Mouse (Mus musculus) naive thymus-derived CD4-positive, alpha-beta T cell, adult 2 months (primary cell): ENCODE results near the gene Sh3pxd2a.

Source experiments
- DNase-seq: peaks from one replicate; pipeline ENCODE4 v3.0.0-alpha.2; 2011; ENCODE audit warnings: low read depth

Sh3pxd2a gene

GRCm38 (mm10) chr19:47230082-47230481 lies 234.1 kb downstream of the Sh3pxd2a start:
- DNase-seq = no peak

DNA sequence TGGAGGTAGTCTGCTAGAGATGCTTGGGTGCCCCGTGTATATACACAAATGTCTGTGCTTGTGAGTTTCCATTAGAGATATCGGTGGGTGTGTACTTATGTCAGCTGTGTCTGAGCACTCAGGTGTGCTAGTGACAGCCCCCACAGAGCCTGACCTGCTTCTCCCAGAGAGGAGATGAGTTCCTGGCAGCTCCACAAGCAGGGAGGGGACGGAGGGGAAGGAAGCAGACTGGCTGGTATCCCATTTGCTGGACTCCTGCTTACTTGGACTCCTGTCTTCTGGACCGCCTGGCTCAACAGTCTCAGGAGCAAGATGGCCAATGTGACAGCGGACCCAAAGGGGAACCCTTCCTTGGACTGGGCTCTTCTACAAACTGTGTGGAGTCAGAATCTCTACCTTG lies 234.7 kb downstream of the Sh3pxd2a start:
- DNase-seq = no peak

- DNase-seq = no peak
Observed at GRCm38 (mm10) chr19:47228725-47229252, 235.4 kb downstream of the Sh3pxd2a start.

- no peak for DNase-seq
Observed at GRCm38 (mm10) chr19:47225791-47226190, 238.4 kb downstream of the Sh3pxd2a start.

DNA sequence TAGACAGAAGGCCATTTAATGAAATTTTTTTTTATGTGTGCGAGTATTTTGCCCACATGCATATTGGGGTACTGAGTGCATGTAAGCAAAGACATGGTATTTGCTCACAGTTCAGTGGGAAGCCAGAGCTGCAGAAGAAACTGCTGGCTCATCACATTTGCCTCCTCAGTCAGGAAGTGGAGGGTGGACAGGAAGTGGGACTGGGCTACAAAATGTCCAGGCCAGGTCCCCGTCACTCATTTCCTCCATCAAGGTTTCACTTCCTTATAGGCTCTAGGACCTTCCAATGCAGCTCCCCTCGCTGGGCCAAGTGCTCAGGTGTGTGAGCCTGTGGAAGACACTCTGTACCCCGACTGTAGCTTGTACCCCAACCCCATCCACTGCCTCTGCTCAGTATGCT lies 239.5 kb downstream of the Sh3pxd2a start:
- no peak for DNase-seq

DNA sequence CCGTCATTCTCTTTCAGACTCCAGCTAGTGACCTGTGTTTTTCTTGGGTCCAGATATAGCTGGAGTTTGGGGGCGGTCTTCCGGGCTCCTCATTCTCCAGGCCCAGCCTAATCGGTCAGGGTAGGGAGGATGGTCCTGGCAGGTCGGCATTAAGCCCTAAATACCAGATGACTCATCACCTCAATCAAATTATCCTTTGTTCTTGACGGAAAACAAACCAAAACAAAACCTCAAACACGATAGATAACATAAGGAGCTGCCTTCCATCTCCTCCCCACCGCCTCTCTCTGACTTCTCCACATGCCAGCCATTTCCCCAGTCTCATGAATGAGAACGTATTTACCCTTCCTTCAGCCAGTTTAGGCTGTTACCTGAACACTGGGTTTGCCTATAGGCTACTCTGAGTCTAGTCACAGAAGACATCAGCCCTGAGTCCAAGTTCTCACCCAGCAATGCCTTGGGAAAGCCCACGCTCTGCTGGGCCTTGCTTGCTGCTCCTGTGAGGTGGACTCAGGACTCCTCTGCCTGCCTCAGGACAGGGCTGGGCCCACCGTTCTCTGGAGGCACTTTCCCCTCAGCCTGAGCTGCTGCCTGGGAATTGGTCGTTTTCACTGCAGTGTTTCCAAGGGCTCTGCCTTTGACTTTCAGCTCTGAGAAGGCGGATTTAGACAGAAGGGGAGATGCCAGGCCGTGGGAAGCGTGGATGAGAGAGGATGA lies 241.2 kb downstream of the Sh3pxd2a start:
- no peak for DNase-seq

GRCm38 (mm10) chr19:47222154-47222840 lies 241.9 kb downstream of the Sh3pxd2a start:
- DNase-seq = no peak

DNA sequence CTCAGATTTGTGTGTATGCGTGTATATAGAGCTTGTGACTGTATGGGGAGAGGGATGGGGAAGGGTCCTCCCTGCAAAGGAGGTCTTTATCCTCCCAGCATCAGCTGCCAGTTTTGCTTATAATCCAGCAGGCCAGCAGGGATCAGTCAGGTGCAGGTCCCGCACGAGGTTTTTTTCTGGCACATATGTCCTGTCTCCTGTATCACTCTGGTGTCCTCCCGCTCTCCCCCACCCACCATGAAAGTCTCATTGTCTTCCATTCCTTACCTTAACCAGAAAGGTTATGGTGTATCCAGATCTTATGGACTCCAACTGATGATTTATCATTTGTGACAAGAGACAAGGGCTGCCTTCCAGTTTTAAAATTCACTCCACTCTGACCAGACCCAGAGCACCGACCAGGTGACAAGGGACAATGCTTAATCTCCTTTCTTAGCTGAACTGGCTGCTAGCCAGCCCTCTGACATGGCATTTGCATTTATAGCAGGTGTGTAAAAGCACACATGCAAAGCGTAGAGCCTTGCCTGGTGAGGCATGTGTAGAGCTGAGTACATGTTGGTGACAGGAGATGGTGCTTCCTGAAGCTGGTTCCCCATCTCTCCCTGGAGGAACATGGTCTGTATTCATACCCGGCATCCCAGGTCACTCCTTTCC lies 242.6 kb downstream of the Sh3pxd2a start:
- no peak for DNase-seq

DNA sequence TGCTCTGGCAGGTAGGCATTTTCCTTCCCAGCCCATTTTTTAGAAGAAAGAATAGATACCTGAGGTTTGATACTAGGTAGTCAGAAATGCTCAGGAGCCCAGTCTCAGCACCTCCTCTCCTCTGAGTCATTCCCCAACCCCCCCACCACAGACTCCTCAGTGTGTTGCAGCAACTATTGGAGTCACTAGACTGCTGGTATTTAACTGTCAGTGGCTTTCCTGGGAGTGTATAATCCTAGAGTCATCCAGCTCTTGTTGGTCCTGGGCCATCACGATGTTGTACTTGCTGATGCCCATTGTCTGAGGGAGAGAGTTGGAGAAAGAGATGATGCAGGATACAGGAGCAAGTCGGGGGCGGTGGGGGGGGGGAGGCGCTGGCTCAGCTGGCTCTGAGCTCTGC lies 243.2 kb downstream of the Sh3pxd2a start:
- DNase-seq = no peak

DNA sequence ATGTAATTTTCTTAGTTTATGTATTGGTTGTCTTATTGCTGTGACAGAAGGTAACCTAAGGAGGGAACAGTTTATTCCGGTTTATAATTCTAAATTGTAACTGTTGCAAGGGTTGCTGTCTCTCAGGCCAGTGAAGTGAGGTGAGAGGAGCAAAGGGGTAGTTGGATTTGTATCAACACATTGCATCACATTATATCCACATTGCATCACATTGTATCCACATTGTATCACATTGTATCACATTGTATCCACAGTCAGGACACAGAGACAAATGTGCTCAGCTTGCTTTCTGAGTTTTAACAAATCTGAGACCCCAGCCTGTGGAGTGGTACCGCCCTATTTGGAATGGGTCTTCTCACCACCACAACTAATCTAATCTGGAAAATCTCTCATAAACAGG lies 244.0 kb downstream of the Sh3pxd2a start:
- DNase-seq = no peak

DNA sequence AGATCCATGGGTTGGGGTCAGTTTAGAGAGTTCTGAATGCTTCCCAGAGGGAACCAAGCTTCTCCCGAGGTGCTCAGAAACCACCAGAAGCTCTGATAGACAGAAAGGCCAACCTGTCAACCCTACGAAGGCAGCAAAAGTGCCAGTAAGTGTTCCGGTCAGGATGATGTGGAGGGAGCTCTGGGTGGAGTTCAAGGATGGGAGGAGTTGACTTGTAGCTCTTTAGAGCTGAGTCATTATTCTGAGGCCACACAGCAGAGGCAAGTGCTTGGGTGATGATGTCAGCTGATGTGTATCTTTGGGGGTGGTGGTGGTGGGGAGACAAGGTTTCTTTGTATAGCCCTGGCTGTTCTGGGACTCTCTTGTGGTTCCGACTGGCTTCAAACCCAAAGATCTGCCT lies 244.6 kb downstream of the Sh3pxd2a start:
- DNase-seq = no peak

- DNase-seq = no peak
Observed at GRCm38 (mm10) chr19:47216766-47217165, 247.4 kb downstream of the Sh3pxd2a start.

DNA sequence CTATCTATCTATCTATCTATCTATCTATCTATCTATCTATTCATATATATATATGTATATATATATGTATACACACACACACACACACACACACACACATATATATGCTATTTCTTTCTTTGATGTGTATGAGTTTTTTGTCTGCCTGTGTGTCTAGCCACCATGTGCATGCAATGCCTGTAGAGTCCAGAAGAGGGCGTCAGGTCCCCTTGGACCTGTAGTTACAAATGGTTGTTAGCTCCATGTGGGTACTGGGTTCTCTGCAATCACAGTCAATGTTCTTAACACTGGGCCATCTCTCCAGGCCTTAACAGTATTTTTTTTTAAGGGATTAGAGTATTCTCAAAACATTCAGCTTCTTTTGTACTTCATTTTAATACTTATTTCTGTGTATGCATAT lies 250.7 kb downstream of the Sh3pxd2a start:
- no peak for DNase-seq

- no peak for DNase-seq
Observed at GRCm38 (mm10) chr19:47212401-47212800, 251.8 kb downstream of the Sh3pxd2a start.

DNA sequence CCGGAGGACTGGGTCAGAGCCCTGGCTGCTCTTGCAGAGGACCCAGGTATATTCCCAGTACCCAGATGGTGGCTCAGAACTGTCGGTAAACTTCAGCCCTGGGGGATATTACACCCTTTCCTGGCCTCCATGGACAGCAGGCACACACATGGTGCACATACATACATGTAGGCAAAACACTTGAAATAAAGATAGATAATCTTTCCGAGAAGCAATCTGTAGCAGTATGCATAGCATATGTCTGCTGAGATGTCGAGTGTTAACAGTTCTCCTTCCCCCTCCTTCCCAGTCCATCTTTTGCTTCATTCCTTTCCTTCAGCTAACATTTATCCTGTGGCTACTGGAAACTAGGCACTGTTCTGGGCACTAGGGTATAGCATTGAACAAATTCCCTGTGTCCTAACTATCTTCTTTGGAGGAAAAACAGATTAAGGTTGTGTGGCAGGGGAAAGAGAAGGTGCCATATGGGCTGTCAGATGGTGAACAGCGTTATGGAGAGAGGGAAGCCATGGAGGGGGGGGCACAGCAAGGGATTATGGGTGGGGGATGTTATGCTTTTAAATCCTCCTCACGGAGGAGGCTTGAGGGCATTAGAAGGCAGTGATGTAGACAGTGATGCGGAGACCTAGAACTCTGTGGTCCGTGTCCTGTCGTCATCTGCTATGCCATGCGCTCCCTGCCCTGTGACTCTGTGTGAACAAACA lies 252.4 kb downstream of the Sh3pxd2a start:
- DNase-seq = no peak

- DNase-seq = no peak
Observed at GRCm38 (mm10) chr19:47210432-47210831, 253.8 kb downstream of the Sh3pxd2a start.
